Mouse (Mus musculus): ENCODE data around the gene Adora3. TPM values are rescaled to one million over a fixed set of nuclear protein-coding genes. Genes with fewer than 3 reads are reported as not detected.

Adora3 gene
- polyA plus RNA-seq, 1 experiment = 0.52 TPM

GRCm38 (mm10) chr3:105877919-105878318 is 7.3 kb downstream of the Adora3 start:
- no peak overlapping the region for H3K27ac ChIP-seq (ENCODE audit: insufficient read depth, low read length)
- H3K4me3 ChIP-seq (replicated peaks; ENCODE audit: insufficient read depth, low read depth, low read length) = no peak overlapping the region
- no peaks in the 10 kb centered on the region for H3K4me1 ChIP-seq (ENCODE audit: control insufficient read depth, insufficient read depth, low read length)
- no peak for DNase-seq
- H3K27me3 ChIP-seq (ENCODE audit: control insufficient read depth, insufficient read depth, low read length) = no peaks in the 10 kb centered on the region
- WGBS = 90% methylated on average over 2 of the region's 2 CpGs
- no peak for TF ChIP-seq CTCF (IDR thresholded peaks at IDR 0.05; ENCODE audit: borderline replicate concordance, insufficient read depth, low read depth, low read length)

- Histone ChIP-seq H3K27ac (ENCODE audit: insufficient read depth, low read length) (no peak overlapping the region), H3K4me3 (replicated peaks; ENCODE audit: insufficient read depth, low read depth, low read length) (no peak overlapping the region), H3K4me1 (ENCODE audit: control insufficient read depth, insufficient read depth, low read length) (no peaks in the 10 kb centered on the region), H3K27me3 (ENCODE audit: control insufficient read depth, insufficient read depth, low read length) (no peaks in the 10 kb centered on the region)
- no peak for DNase-seq
- TF ChIP-seq POLR2A (IDR thresholded peaks at IDR 0.05; ENCODE audit: borderline replicate concordance, insufficient read depth, low read length) (no peak), CTCF (IDR thresholded peaks at IDR 0.05; ENCODE audit: borderline replicate concordance, insufficient read depth, low read depth, low read length) (no peak)
- WGBS = 81% methylated on average over 8 of the region's 8 CpGs
Observed at GRCm38 (mm10) chr3:105878751-105879150, 8.1 kb downstream of the Adora3 start.

GRCm38 (mm10) chr3:105880419-105880818 is 9.8 kb downstream of the Adora3 start:
- no peaks in the 10 kb centered on the region for H3K27me3 ChIP-seq (ENCODE audit: control insufficient read depth, insufficient read depth, low read length)
- H3K4me3 ChIP-seq (replicated peaks; ENCODE audit: insufficient read depth, low read depth, low read length) = no peak overlapping the region
- WGBS = 57% methylated on average over 3 of the region's 3 CpGs
- H3K27ac ChIP-seq (ENCODE audit: insufficient read depth, low read length) = no peak overlapping the region
- no peak for DNase-seq
- no peak for TF ChIP-seq CTCF (IDR thresholded peaks at IDR 0.05; ENCODE audit: borderline replicate concordance, insufficient read depth, low read depth, low read length)
- no peak for TF ChIP-seq POLR2A (IDR thresholded peaks at IDR 0.05; ENCODE audit: borderline replicate concordance, insufficient read depth, low read length)
- H3K4me1 ChIP-seq (ENCODE audit: control insufficient read depth, insufficient read depth, low read length) = no peaks in the 10 kb centered on the region

GRCm38 (mm10) chr3:105882105-105882504 is 11.4 kb downstream of the Adora3 start:
- no peak for DNase-seq
- TF ChIP-seq CTCF (IDR thresholded peaks at IDR 0.05; ENCODE audit: borderline replicate concordance, insufficient read depth, low read depth, low read length) (no peak), POLR2A (IDR thresholded peaks at IDR 0.05; ENCODE audit: borderline replicate concordance, insufficient read depth, low read length) (no peak)
- WGBS = 90% methylated on average over 7 of the region's 7 CpGs

GRCm38 (mm10) chr3:105883111-105883510 is 12.5 kb downstream of the Adora3 start:
- 92% methylated on average over 2 of the region's 2 CpGs for whole genome bisulfite sequencing
- Histone ChIP-seq H3K27me3 (ENCODE audit: control insufficient read depth, insufficient read depth, low read length) (no peaks in the 10 kb centered on the region), H3K4me1 (ENCODE audit: control insufficient read depth, insufficient read depth, low read length) (no peaks in the 10 kb centered on the region), H3K27ac (ENCODE audit: insufficient read depth, low read length) (no peak overlapping the region), H3K4me3 (replicated peaks; ENCODE audit: insufficient read depth, low read depth, low read length) (no peak overlapping the region)
- DNase-seq = no peak
- TF ChIP-seq CTCF (IDR thresholded peaks at IDR 0.05; ENCODE audit: borderline replicate concordance, insufficient read depth, low read depth, low read length) = no peak
- TF ChIP-seq POLR2A (IDR thresholded peaks at IDR 0.05; ENCODE audit: borderline replicate concordance, insufficient read depth, low read length) = no peak

More at GRCm38 (mm10) chr3:105882105-105882504, 11.4 kb downstream of the Adora3 start:
- no peaks in the 10 kb centered on the region for H3K27me3 ChIP-seq (ENCODE audit: control insufficient read depth, insufficient read depth, low read length)
- H3K4me3 ChIP-seq (replicated peaks; ENCODE audit: insufficient read depth, low read depth, low read length) = no peak overlapping the region
- no peaks in the 10 kb centered on the region for H3K4me1 ChIP-seq (ENCODE audit: control insufficient read depth, insufficient read depth, low read length)
- H3K27ac ChIP-seq (ENCODE audit: insufficient read depth, low read length) = no peak overlapping the region

- Histone ChIP-seq H3K27me3 (ENCODE audit: control insufficient read depth, insufficient read depth, low read length) (no peaks in the 10 kb centered on the region), H3K27ac (ENCODE audit: insufficient read depth, low read length) (no peak overlapping the region), H3K4me1 (ENCODE audit: control insufficient read depth, insufficient read depth, low read length) (peaks cover 7% of the 10 kb centered on the region), H3K4me3 (replicated peaks; ENCODE audit: insufficient read depth, low read depth, low read length) (no peak overlapping the region)
- DNase-seq = no peak
- 86% methylated on average over 3 of the region's 3 CpGs for WGBS
- TF ChIP-seq POLR2A (IDR thresholded peaks at IDR 0.05; ENCODE audit: borderline replicate concordance, insufficient read depth, low read length) (no peak), CTCF (IDR thresholded peaks at IDR 0.05; ENCODE audit: borderline replicate concordance, insufficient read depth, low read depth, low read length) (no peak)
Observed at GRCm38 (mm10) chr3:105888961-105889360, 18.3 kb downstream of the Adora3 start.

GRCm38 (mm10) chr3:105890220-105890619 is 19.6 kb downstream of the Adora3 start:
- 29% methylated on average over 4 of the region's 4 CpGs for WGBS
- H3K27ac ChIP-seq (ENCODE audit: insufficient read depth, low read length) = no peak overlapping the region
- TF ChIP-seq POLR2A (IDR thresholded peaks at IDR 0.05; ENCODE audit: borderline replicate concordance, insufficient read depth, low read length) (no peak), CTCF (IDR thresholded peaks at IDR 0.05; ENCODE audit: borderline replicate concordance, insufficient read depth, low read depth, low read length) (no peak)

GRCm38 (mm10) chr3:105891141-105891540 is 20.5 kb downstream of the Adora3 start:
- 90% methylated on average over 3 of the region's 3 CpGs for WGBS
- H3K27ac ChIP-seq (ENCODE audit: insufficient read depth, low read length) = no peak overlapping the region
- H3K27me3 ChIP-seq (ENCODE audit: control insufficient read depth, insufficient read depth, low read length) = no peaks in the 10 kb centered on the region
- DNase-seq = no peak
- peaks cover 7% of the 10 kb centered on the region for H3K4me1 ChIP-seq (ENCODE audit: control insufficient read depth, insufficient read depth, low read length)
- no peak for TF ChIP-seq POLR2A (IDR thresholded peaks at IDR 0.05; ENCODE audit: borderline replicate concordance, insufficient read depth, low read length)
- TF ChIP-seq CTCF (IDR thresholded peaks at IDR 0.05; ENCODE audit: borderline replicate concordance, insufficient read depth, low read depth, low read length) = no peak
- no peak overlapping the region for H3K4me3 ChIP-seq (replicated peaks; ENCODE audit: insufficient read depth, low read depth, low read length)

More at GRCm38 (mm10) chr3:105890220-105890619, 19.6 kb downstream of the Adora3 start:
- peaks cover 7% of the 10 kb centered on the region for H3K4me1 ChIP-seq (ENCODE audit: control insufficient read depth, insufficient read depth, low read length)
- H3K4me3 ChIP-seq (replicated peaks; ENCODE audit: insufficient read depth, low read depth, low read length) = no peak overlapping the region
- H3K27me3 ChIP-seq (ENCODE audit: control insufficient read depth, insufficient read depth, low read length) = no peaks in the 10 kb centered on the region
- no peak for DNase-seq
